In the genomic region with DNA sequence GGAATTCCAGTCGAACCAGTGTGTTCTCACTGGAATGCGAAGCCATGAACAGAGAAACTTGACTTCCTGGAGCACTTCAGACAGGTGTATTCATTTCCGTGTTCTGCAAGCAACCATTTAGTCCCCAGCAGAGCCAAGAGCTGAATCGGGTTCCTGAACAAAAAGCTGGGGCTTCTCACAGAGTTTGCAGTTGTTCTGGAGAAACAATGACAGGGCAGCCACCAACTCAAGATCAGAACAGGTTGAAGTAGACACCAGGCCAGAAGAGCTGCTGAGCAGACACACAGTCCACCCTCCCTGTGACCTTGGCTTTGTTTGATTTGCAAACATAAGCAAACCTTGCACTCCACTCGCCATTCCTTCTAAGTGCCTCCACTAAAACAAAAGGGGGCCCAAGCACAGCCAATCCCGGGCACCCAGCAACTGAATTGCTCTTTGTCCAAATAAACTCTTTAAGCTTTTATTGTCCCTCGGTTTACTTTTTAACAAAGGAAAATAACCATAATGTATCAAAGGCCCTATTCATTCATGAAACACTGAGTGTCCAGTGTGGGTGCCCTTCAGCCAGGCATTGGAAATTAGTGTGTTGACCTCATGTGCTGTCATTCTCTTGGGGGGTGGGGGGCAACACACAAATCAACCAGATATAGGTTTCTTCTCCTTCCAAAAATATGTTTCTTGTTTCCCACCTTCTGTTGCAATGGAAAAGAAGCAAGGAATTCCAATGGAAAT, we compare ENCODE assay signal across 9 mouse cellular contexts.
DNase-seq lines count a peak whose midpoint lies in the region; ATAC-seq lines count a peak whose summit lies in the region.
"Had no signal": no experiment of that assay in that cellular context is flagged by ENCODE, and none has a peak within 500 bp of the region (broad histone marks: within the 10 kb centered on the region; RNA-seq: fewer than 3 reads in every experiment).

No protein-coding gene starts in this region.

- H3K4me1 ChIP-seq in heart, embryonic 15.5 days (replicated peaks): peaks cover 57% of the 10 kb centered on the region
- H3K4me1 ChIP-seq in intestine, embryonic 15.5 days (replicated peaks): peaks cover 42% of the 10 kb centered on the region
- peaks cover 27% of the 10 kb centered on the region for H3K4me1 ChIP-seq in stomach, embryonic 14.5 days (ENCODE audit: control insufficient read depth, insufficient read depth, low read length)

- no peaks in the 10 kb centered on the region for H3K9me3 ChIP-seq in heart, embryonic 15.5 days (replicated peaks)
- H3K9me3 ChIP-seq in intestine, embryonic 15.5 days: no peaks in the 10 kb centered on the region
- no peaks in the 10 kb centered on the region for H3K9me3 ChIP-seq in stomach, embryonic 14.5 days (ENCODE audit: control insufficient read depth, low read depth, low read length)

- no peak overlapping the region for H3K9ac ChIP-seq in heart, embryonic 15.5 days
- H3K9ac ChIP-seq in intestine, embryonic 15.5 days: no peak overlapping the region
- H3K9ac ChIP-seq in stomach, embryonic 14.5 days (replicated peaks; ENCODE audit: low read depth, low read length): no peak overlapping the region

- H3K4me3 ChIP-seq in heart, embryonic 15.5 days: no peak overlapping the region
- no peak overlapping the region for H3K4me3 ChIP-seq in intestine, embryonic 15.5 days (replicated peaks)
- no peak overlapping the region for H3K4me3 ChIP-seq in stomach, embryonic 14.5 days (ENCODE audit: low read depth, low read length)

- no peaks in the 10 kb centered on the region for H3K36me3 ChIP-seq in heart, embryonic 15.5 days
- H3K36me3 ChIP-seq in intestine, embryonic 15.5 days: no peaks in the 10 kb centered on the region; the same call in 1 of the 2 replicates
- H3K36me3 ChIP-seq in stomach, embryonic 14.5 days (ENCODE audit: control insufficient read depth, insufficient read depth, low read length): no peaks in the 10 kb centered on the region

- no peak for DNase-seq in heart, postnatal 36 days
- peak; percentile 64 to 72 for DNase-seq in lung, adult 18-20 months
- no peak for DNase-seq in lung, postnatal 14 days
- DNase-seq in urinary bladder, postnatal 25 days (ENCODE audit: low spot score): no peak
- no peak for DNase-seq in left cerebral cortex, postnatal 36 days (ENCODE audit: low spot score in 2 of 2)
- DNase-seq: adrenal gland, postnatal 25 days had no signal

- ATAC-seq in heart, embryonic 15.5 days (replicated peaks; ENCODE audit: insufficient number of reproducible peaks, insufficient read depth, low FRiP score, low read depth): no peak
- peak; percentile 87 for ATAC-seq in intestine, embryonic 15.5 days
- peak; percentile 78 for ATAC-seq in stomach, embryonic 14.5 days (ENCODE audit: insufficient number of reproducible peaks, insufficient read depth, low FRiP score, low read depth)

- H3K27ac ChIP-seq in heart, embryonic 15.5 days: peak overlapping the region; percentile 78
- peak overlapping the region; percentile 79 for H3K27ac ChIP-seq in intestine, embryonic 15.5 days
- peak overlapping the region; percentile 75; the same call in 1 of the 2 replicates for H3K27ac ChIP-seq in stomach, embryonic 14.5 days (ENCODE audit: low read length)

- no peaks in the 10 kb centered on the region for H3K27me3 ChIP-seq in heart, embryonic 15.5 days
- no peaks in the 10 kb centered on the region for H3K27me3 ChIP-seq in intestine, embryonic 15.5 days (replicated peaks)
- H3K27me3 ChIP-seq in stomach, embryonic 14.5 days (ENCODE audit: control insufficient read depth, insufficient read depth, low read length): no peaks in the 10 kb centered on the region

- no peak overlapping the region for H3K4me2 ChIP-seq in heart, embryonic 15.5 days
- peak overlapping the region; percentile 12 for H3K4me2 ChIP-seq in intestine, embryonic 15.5 days (replicated peaks)
- no peak overlapping the region for H3K4me2 ChIP-seq in stomach, embryonic 14.5 days (replicated peaks; ENCODE audit: low read depth, low read length)

- WGBS in heart, embryonic 15.5 days: 59% methylated on average over 7 of the region's 7 CpGs
- 25% methylated on average over 7 of the region's 7 CpGs for WGBS in intestine, embryonic 15.5 days
- 41% methylated on average over 7 of the region's 7 CpGs for WGBS in stomach, embryonic 14.5 days

- intact Hi-C loops in heart, postnatal 36 days (cut with DNase I): loop anchor here (2.0 to 5.0 kb wide), 2 partner anchors 43 to 61 kb away; a partner anchor contains a TSS
- intact Hi-C loops in left cerebral cortex, postnatal 36 days (cut with DNase I): no loop called here

Comparison
In these comparisons a context has a peak if more than half of its experiments do, and no peak if none do; other contexts are left out.
1. DNase-seq: peak in lung, adult 18-20 months (2 of 2); none in heart, postnatal 36 days (0 of 2), lung, postnatal 14 days (single experiment), urinary bladder, postnatal 25 days (single experiment) and left cerebral cortex, postnatal 36 days (0 of 2).
2. Peak in every context shown above with its lines, with median percentiles within 50 percentile points of each other: H3K27ac ChIP-seq.